Mouse (Mus musculus): ENCODE results near the gene Haao.

The Haao gene

GRCm38 (mm10) chr17:83834120-83834519, 13.6 kb downstream of the Haao start:
- DNase-seq, result peak in 1 of 2 experiments; percentile 33

GRCm38 (mm10) chr17:83830616-83831292, 17.0 kb downstream of the Haao start:
- peak in 1 of 2 experiments; percentile 31 for DNase-seq

- DNase-seq, result no peak
Observed at GRCm38 (mm10) chr17:83829356-83829755, 18.4 kb downstream of the Haao start.

GRCm38 (mm10) chr17:83823835-83824234, 23.9 kb downstream of the Haao start:
- no peak for DNase-seq

GRCm38 (mm10) chr17:83821876-83822275, 25.9 kb downstream of the Haao start:
- DNase-seq, result no peak

- no peak for DNase-seq
Observed at GRCm38 (mm10) chr17:83820701-83821100, 27.1 kb downstream of the Haao start.

- DNase-seq, result peak in 1 of 2 experiments; percentile 64
Observed at GRCm38 (mm10) chr17:83819503-83819902, 28.3 kb downstream of the Haao start.

GRCm38 (mm10) chr17:83816996-83817395, 30.8 kb downstream of the Haao start:
- DNase-seq, result no peak

- DNase-seq, result no peak
Observed at GRCm38 (mm10) chr17:83813050-83813449, 34.7 kb downstream of the Haao start.

- no peak for DNase-seq
Observed at GRCm38 (mm10) chr17:83812200-83812944, 35.4 kb downstream of the Haao start.

GRCm38 (mm10) chr17:83810285-83810684, 37.5 kb downstream of the Haao start:
- DNase-seq, result no peak

- no peak for DNase-seq
Observed at GRCm38 (mm10) chr17:83809197-83809829, 38.5 kb downstream of the Haao start.

GRCm38 (mm10) chr17:83808476-83809098, 39.2 kb downstream of the Haao start:
- no peak for DNase-seq

- DNase-seq, result peak; percentile 43 to 77
Observed at GRCm38 (mm10) chr17:83807778-83808398, 39.9 kb downstream of the Haao start.

- peak in 1 of 2 experiments; percentile 36 for DNase-seq
Observed at GRCm38 (mm10) chr17:83807345-83807744, 40.4 kb downstream of the Haao start.

GRCm38 (mm10) chr17:83805078-83805477, 42.7 kb downstream of the Haao start:
- DNase-seq, result no peak

- DNase-seq, result peak; percentile 78 to 89
Observed at GRCm38 (mm10) chr17:83803987-83804386, 43.8 kb downstream of the Haao start.

- DNase-seq, result no peak
Observed at GRCm38 (mm10) chr17:83799506-83800050, 48.2 kb downstream of the Haao start.

- DNase-seq, result no peak
Observed at GRCm38 (mm10) chr17:83795121-83795520, 52.6 kb downstream of the Haao start.

GRCm38 (mm10) chr17:83792388-83792787, 55.4 kb downstream of the Haao start:
- DNase-seq, result no peak

- DNase-seq, result no peak
Observed at GRCm38 (mm10) chr17:83790158-83790557, 57.6 kb downstream of the Haao start.

GRCm38 (mm10) chr17:83786418-83786817, 61.3 kb downstream of the Haao start:
- no peak for DNase-seq

GRCm38 (mm10) chr17:83782740-83783139, 65.0 kb downstream of the Haao start:
- no peak for DNase-seq

Measured in lung, postnatal 4 days (tissue).